Mouse (Mus musculus): Measurements from ENCODE around the gene Rcn3. TPM values are rescaled to one million over a fixed set of nuclear protein-coding genes. Genes with fewer than 3 reads are reported as not detected.

The Rcn3 gene
- polyA plus RNA-seq, 1 experiment from 2014 or later = 245 TPM

- ATAC-seq (ENCODE audit: insufficient number of reproducible peaks, low FRiP score, low TSS enrichment, low read depth) (no peak), DNase-seq (ENCODE audit: low spot score) (peak; percentile 41)
- WGBS = under 1% methylated on average over 13 of the region's 13 CpGs
Observed at GRCm38 (mm10) chr7:45051601-45051974, 40.4 kb downstream of the Rcn3 start.

GRCm38 (mm10) chr7:45050945-45051600 lies 40.9 kb downstream of the Rcn3 start:
- Histone ChIP-seq H3K36me3 (ENCODE audit: control insufficient read depth, insufficient read depth, low read length) (peaks cover 41% of the 10 kb centered on the region), H3K27me3 (ENCODE audit: control insufficient read depth, insufficient read depth, low read length) (no peaks in the 10 kb centered on the region), H3K9ac (ENCODE audit: low read length) (peak overlapping the region; percentile 95), H3K4me1 (ENCODE audit: control insufficient read depth, insufficient read depth, low read length) (peaks cover 12% of the 10 kb centered on the region), H3K27ac (replicated peaks; ENCODE audit: low read depth, low read length) (no peak overlapping the region), H3K9me3 (ENCODE audit: control insufficient read depth, low read length) (no peaks in the 10 kb centered on the region), H3K4me2 (ENCODE audit: low read depth, severe bottlenecking) (peak overlapping the region; percentile 95), H3K4me3 (ENCODE audit: low read depth, low read length) (peak overlapping the region; percentile 96)
- under 1% methylated on average over 16 of the region's 16 CpGs for WGBS
- ATAC-seq (ENCODE audit: insufficient number of reproducible peaks, low FRiP score, low TSS enrichment, low read depth) (peak; percentile 27; the same call in 1 of the 2 replicates), DNase-seq (ENCODE audit: low spot score) (peak; percentile 85)

More at GRCm38 (mm10) chr7:45051601-45051974, 40.4 kb downstream of the Rcn3 start:
- H3K27me3 ChIP-seq (ENCODE audit: control insufficient read depth, insufficient read depth, low read length) = no peaks in the 10 kb centered on the region
- peak overlapping the region; percentile 95 for H3K4me2 ChIP-seq (ENCODE audit: low read depth, severe bottlenecking)
- peak overlapping the region; percentile 96 for H3K4me3 ChIP-seq (ENCODE audit: low read depth, low read length)
- H3K4me1 ChIP-seq (ENCODE audit: control insufficient read depth, insufficient read depth, low read length) = peaks cover 12% of the 10 kb centered on the region
- no peaks in the 10 kb centered on the region for H3K9me3 ChIP-seq (ENCODE audit: control insufficient read depth, low read length)
- H3K27ac ChIP-seq (replicated peaks; ENCODE audit: low read depth, low read length) = peak overlapping the region; percentile 99
- H3K9ac ChIP-seq (ENCODE audit: low read length) = peak overlapping the region; percentile 95
- peaks cover 36% of the 10 kb centered on the region for H3K36me3 ChIP-seq (ENCODE audit: control insufficient read depth, insufficient read depth, low read length)

GRCm38 (mm10) chr7:45048923-45049657 lies 42.9 kb downstream of the Rcn3 start:
- ATAC-seq (ENCODE audit: insufficient number of reproducible peaks, low FRiP score, low TSS enrichment, low read depth) = no peak
- no peaks in the 10 kb centered on the region for H3K9me3 ChIP-seq (ENCODE audit: control insufficient read depth, low read length)
- WGBS = 92% methylated on average over 23 of the region's 23 CpGs
- H3K4me2 ChIP-seq (ENCODE audit: low read depth, severe bottlenecking) = no peak overlapping the region
- peaks cover 53% of the 10 kb centered on the region for H3K36me3 ChIP-seq (ENCODE audit: control insufficient read depth, insufficient read depth, low read length)
- no peak overlapping the region for H3K4me3 ChIP-seq (ENCODE audit: low read depth, low read length)
- peaks cover 12% of the 10 kb centered on the region for H3K4me1 ChIP-seq (ENCODE audit: control insufficient read depth, insufficient read depth, low read length)
- H3K27me3 ChIP-seq (ENCODE audit: control insufficient read depth, insufficient read depth, low read length) = no peaks in the 10 kb centered on the region
- no peak overlapping the region for H3K9ac ChIP-seq (ENCODE audit: low read length)
- DNase-seq (ENCODE audit: low spot score) = no peak
- 0 out of 2 replicates have a peak overlapping the region, but pooled peaks have one; percentile 21 for H3K27ac ChIP-seq (replicated peaks; ENCODE audit: low read depth, low read length)

GRCm38 (mm10) chr7:45048001-45048890 lies 43.8 kb downstream of the Rcn3 start:
- no peaks in the 10 kb centered on the region for H3K9me3 ChIP-seq (ENCODE audit: control insufficient read depth, low read length)
- no peak overlapping the region for H3K4me2 ChIP-seq (ENCODE audit: low read depth, severe bottlenecking)
- ATAC-seq (ENCODE audit: insufficient number of reproducible peaks, low FRiP score, low TSS enrichment, low read depth) (no peak), DNase-seq (ENCODE audit: low spot score) (no peak)
- H3K4me1 ChIP-seq (ENCODE audit: control insufficient read depth, insufficient read depth, low read length) = peaks cover 9% of the 10 kb centered on the region
- no peak overlapping the region for H3K9ac ChIP-seq (ENCODE audit: low read length)
- H3K27me3 ChIP-seq (ENCODE audit: control insufficient read depth, insufficient read depth, low read length) = no peaks in the 10 kb centered on the region
- no peak overlapping the region for H3K4me3 ChIP-seq (ENCODE audit: low read depth, low read length)
- H3K36me3 ChIP-seq (ENCODE audit: control insufficient read depth, insufficient read depth, low read length) = peaks cover 59% of the 10 kb centered on the region
- 96% methylated on average over 38 of the region's 38 CpGs for WGBS
- 0 out of 2 replicates have a peak overlapping the region, but pooled peaks have one; percentile 21 for H3K27ac ChIP-seq (replicated peaks; ENCODE audit: low read depth, low read length)

- no peak for DNase-seq (ENCODE audit: low spot score)
- Histone ChIP-seq H3K9me3 (ENCODE audit: control insufficient read depth, low read length) (no peaks in the 10 kb centered on the region), H3K4me2 (ENCODE audit: low read depth, severe bottlenecking) (no peak overlapping the region), H3K27me3 (ENCODE audit: control insufficient read depth, insufficient read depth, low read length) (no peaks in the 10 kb centered on the region), H3K36me3 (ENCODE audit: control insufficient read depth, insufficient read depth, low read length) (peaks cover 66% of the 10 kb centered on the region), H3K4me3 (ENCODE audit: low read depth, low read length) (no peak overlapping the region), H3K4me1 (ENCODE audit: control insufficient read depth, insufficient read depth, low read length) (peaks cover 9% of the 10 kb centered on the region), H3K9ac (ENCODE audit: low read length) (no peak overlapping the region), H3K27ac (replicated peaks; ENCODE audit: low read depth, low read length) (no peak overlapping the region)
- no peak for ATAC-seq (ENCODE audit: insufficient number of reproducible peaks, low FRiP score, low TSS enrichment, low read depth)
- 96% methylated on average over 14 of the region's 14 CpGs for WGBS
Observed at GRCm38 (mm10) chr7:45047491-45047890, 44.5 kb downstream of the Rcn3 start.

- Histone ChIP-seq H3K4me1 (ENCODE audit: control insufficient read depth, insufficient read depth, low read length) (peaks cover 9% of the 10 kb centered on the region), H3K4me2 (ENCODE audit: low read depth, severe bottlenecking) (no peak overlapping the region), H3K9ac (ENCODE audit: low read length) (no peak overlapping the region), H3K27me3 (ENCODE audit: control insufficient read depth, insufficient read depth, low read length) (no peaks in the 10 kb centered on the region), H3K9me3 (ENCODE audit: control insufficient read depth, low read length) (no peaks in the 10 kb centered on the region), H3K36me3 (ENCODE audit: control insufficient read depth, insufficient read depth, low read length) (peaks cover 66% of the 10 kb centered on the region), H3K27ac (replicated peaks; ENCODE audit: low read depth, low read length) (no peak overlapping the region), H3K4me3 (ENCODE audit: low read depth, low read length) (no peak overlapping the region)
- ATAC-seq (ENCODE audit: insufficient number of reproducible peaks, low FRiP score, low TSS enrichment, low read depth) (no peak), DNase-seq (ENCODE audit: low spot score) (no peak)
- 97% methylated on average over 26 of the region's 26 CpGs for WGBS
Observed at GRCm38 (mm10) chr7:45046853-45047350, 45.1 kb downstream of the Rcn3 start.

GRCm38 (mm10) chr7:45045741-45046140 lies 46.3 kb downstream of the Rcn3 start:
- H3K27me3 ChIP-seq (ENCODE audit: control insufficient read depth, insufficient read depth, low read length) = no peaks in the 10 kb centered on the region
- H3K9ac ChIP-seq (ENCODE audit: low read length) = no peak overlapping the region
- no peak for ATAC-seq (ENCODE audit: insufficient number of reproducible peaks, low FRiP score, low TSS enrichment, low read depth)
- H3K4me2 ChIP-seq (ENCODE audit: low read depth, severe bottlenecking) = no peak overlapping the region
- H3K36me3 ChIP-seq (ENCODE audit: control insufficient read depth, insufficient read depth, low read length) = peaks cover 73% of the 10 kb centered on the region
- H3K27ac ChIP-seq (replicated peaks; ENCODE audit: low read depth, low read length) = no peak overlapping the region
- peaks cover 2% of the 10 kb centered on the region; the same call in 1 of the 2 replicates for H3K4me1 ChIP-seq (ENCODE audit: control insufficient read depth, insufficient read depth, low read length)
- H3K4me3 ChIP-seq (ENCODE audit: low read depth, low read length) = no peak overlapping the region
- WGBS = 95% methylated on average over 22 of the region's 22 CpGs
- DNase-seq (ENCODE audit: low spot score) = no peak
- H3K9me3 ChIP-seq (ENCODE audit: control insufficient read depth, low read length) = no peaks in the 10 kb centered on the region

- DNase-seq (ENCODE audit: low spot score) (no peak), ATAC-seq (ENCODE audit: insufficient number of reproducible peaks, low FRiP score, low TSS enrichment, low read depth) (no peak)
- Histone ChIP-seq H3K9ac (ENCODE audit: low read length) (no peak overlapping the region), H3K4me1 (ENCODE audit: control insufficient read depth, insufficient read depth, low read length) (0 out of 2 replicates have a peak, but pooled peaks cover 2% of the 10 kb centered on the region), H3K9me3 (ENCODE audit: control insufficient read depth, low read length) (no peaks in the 10 kb centered on the region), H3K4me2 (ENCODE audit: low read depth, severe bottlenecking) (no peak overlapping the region), H3K36me3 (ENCODE audit: control insufficient read depth, insufficient read depth, low read length) (peaks cover 72% of the 10 kb centered on the region), H3K27ac (replicated peaks; ENCODE audit: low read depth, low read length) (no peak overlapping the region), H3K4me3 (ENCODE audit: low read depth, low read length) (no peak overlapping the region), H3K27me3 (ENCODE audit: control insufficient read depth, insufficient read depth, low read length) (no peaks in the 10 kb centered on the region)
- WGBS = 92% methylated on average over 14 of the region's 14 CpGs
Observed at GRCm38 (mm10) chr7:45043307-45043706, 48.7 kb downstream of the Rcn3 start.
